Mouse (Mus musculus) heart, postnatal 4 days (tissue): ENCODE measurements around the gene Palm3. TPM values are rescaled to one million over a fixed set of nuclear protein-coding genes. Genes with fewer than 3 reads are reported as not detected.
"Not testable (repeated sequence)": the region's sequence is repeated elsewhere in the genome, so short reads cannot be mapped to it uniquely, and the experiment has no call there.

Source experiments
- DNase-seq: peaks from one replicate; pipeline ENCODE4 v3.0.0; 2021
- total RNA-seq, 2 experiments: library from RNA; stranded (reverse); gene quantifications; 2 replicates each; pipeline ENCODE4 v1.2.3; 2021

The Palm3 gene
- under 1 TPM; 0.31 to 0.38 TPM for total RNA-seq

DNA sequence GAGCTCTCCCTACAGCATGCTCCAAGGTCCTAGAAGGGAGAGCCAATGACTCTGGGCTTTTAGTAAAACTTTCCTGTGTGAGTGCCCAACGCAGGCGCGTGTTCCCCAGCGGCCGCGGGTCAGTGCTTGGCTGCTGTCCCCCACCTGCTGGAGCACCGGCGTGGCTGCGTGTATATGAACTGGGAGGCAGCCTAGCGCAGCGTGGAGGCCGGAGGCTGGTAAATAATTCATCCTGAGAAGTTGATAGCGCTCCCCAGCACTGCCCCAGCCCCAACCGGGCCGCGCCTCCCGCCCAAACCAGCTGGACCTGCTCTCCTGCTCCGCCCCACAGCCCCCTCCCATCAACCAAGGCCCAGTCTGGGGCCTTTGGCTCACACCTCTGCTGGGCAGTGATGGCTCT is at the start of gene Palm3:
Gene Palm3 (plus strand): TSS at position 376 of the 400 bp plus-strand sequence.
- no peak for DNase-seq

GRCm38 (mm10) chr8:83971661-83972060 is 49.6 kb upstream of the Palm3 start:
- no peak for DNase-seq

GRCm38 (mm10) chr8:83972150-83973120 is 48.8 kb upstream of the Palm3 start, which contains the start of gene Prkaca:
Prkaca (plus strand) TSS chr8:83972993.
- peak; percentile 98 for DNase-seq

GRCm38 (mm10) chr8:83973161-83974031 is 47.9 kb upstream of the Palm3 start:
- DNase-seq = peak; percentile 44

DNA sequence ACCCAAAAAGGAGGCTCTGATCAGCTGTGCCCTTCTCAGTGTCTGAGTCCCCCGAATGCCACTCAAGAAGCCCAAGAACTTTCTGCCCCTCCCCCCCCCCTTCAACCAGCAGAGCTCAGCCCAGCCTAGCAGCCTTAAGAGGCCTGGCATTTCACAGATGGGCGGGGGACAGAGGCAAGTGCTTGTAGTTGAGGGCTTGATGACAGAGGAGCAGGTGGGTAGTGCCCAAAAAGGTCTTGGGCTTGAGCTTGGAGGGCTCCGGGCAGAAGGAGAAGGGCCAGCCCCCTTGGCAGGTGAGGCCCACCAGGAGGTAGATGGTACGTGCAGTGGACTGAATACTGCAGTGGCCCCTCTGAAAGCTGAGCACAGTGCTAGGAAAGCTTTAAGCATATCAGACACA is 46.8 kb upstream of the Palm3 start:
- no peak for DNase-seq

DNA sequence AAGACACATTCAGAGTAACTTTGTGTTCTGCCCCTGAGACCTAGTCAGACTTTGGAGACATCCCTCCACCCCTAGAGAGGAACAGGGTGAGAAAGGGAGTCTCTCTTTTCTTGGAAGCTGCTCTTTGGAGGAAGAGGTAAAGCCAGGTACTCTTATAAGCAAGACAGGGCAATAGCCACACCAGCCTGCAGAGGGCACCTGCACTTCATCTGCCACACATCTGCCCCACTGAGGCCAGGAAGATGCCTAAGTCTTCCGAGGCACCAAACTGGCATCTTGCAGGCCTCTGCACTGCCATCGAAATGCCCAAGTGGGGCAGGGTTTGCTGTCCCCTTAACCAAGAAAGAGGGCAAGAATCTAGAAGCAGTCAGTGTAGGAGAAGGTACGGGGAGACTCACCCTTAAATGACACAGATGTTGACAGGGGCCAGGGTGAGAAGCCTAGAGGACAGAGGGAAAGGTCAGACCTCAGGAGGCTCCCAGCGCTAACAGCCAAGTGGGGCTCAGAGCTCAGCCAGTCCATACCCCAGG is 45.1 kb upstream of the Palm3 start:
- DNase-seq = no peak

- peak; percentile 39 for DNase-seq
Observed at GRCm38 (mm10) chr8:83976779-83977350, 44.4 kb upstream of the Palm3 start.

GRCm38 (mm10) chr8:83977646-83978045 is 43.6 kb upstream of the Palm3 start:
- no peak for DNase-seq

DNA sequence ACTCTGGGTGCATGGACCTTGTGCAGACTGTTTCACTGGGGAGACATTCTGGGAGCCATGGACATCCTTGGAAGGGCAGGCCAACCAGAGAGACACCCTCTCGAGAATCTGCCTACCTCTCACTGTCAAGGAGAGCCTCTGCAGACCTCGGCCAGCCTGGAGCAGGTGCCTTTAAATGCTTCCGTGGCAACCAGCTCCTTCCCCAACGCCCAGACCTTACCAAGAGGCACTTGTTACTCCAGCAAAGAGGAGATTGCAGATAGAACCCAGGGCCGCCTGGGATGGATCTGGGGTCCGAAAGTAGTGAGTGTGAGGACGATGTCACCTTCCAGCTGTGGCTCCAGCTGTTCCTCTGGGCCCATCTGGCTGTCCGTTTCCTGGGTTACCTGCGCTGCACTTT is 43.1 kb upstream of the Palm3 start:
- no peak for DNase-seq

DNA sequence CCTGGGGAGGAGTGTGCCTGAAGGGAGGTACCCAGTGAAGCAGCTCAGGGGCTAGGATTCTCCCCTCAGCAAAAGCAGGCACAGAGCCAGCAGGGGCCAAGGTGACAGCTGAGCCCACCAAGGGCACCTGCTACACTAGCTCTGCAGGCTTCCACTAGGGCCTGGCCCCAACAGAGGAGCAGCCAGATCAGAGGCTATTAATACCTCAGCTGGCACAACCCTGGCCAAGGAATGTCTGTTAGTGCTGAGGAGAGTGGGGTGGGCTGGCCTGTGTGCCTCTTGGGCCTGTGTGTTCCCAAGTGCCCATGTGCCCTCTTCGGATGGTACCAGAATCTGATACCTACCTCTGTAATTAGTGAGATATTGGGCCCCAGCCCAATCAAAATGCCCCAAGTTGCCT is 41.0 kb upstream of the Palm3 start:
- DNase-seq = peak; percentile 84

- DNase-seq = peak; percentile 88
Observed at GRCm38 (mm10) chr8:83980845-83981244, 40.4 kb upstream of the Palm3 start.

- DNase-seq = no peak
Observed at GRCm38 (mm10) chr8:83981533-83981932, 39.7 kb upstream of the Palm3 start.

DNA sequence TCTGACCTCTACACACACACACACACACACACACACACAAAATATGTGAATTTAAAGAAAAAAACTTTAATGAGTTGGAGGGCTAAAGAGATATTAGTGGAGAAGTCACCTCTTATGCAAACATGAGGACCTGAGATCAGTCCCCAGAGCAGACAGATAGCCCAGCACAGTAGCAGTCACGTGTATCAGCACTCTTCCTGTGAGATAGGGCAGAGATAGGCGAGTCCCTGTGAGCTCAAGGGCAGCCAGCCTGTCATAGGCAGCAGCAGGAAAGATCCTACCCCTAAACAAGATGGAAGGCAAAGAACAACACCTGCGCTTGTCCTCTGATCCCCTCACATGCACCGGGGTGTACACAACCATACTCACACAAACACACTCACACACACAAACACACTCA is 38.8 kb upstream of the Palm3 start:
- no peak for DNase-seq

GRCm38 (mm10) chr8:83983222-83983621 is 38.0 kb upstream of the Palm3 start:
- not testable (repeated sequence) for DNase-seq

GRCm38 (mm10) chr8:83989243-83989642 is 32.0 kb upstream of the Palm3 start:
- DNase-seq = no peak

DNA sequence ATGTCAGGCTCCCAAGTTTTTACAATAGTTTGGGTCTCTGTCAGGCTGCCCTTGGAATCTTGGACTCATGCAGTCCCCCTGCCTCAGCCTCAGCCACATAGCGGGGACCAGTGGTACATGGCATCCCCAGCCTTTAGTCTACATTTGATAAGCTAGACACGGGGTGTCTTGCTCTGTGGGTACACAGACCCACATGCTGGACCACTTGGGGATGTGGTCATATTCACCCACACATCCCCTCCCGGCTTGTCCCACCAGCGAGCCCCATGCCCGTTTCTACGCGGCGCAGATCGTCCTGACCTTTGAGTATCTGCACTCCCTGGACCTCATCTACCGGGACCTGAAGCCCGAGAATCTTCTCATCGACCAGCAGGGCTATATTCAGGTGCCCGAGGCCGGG is 31.1 kb upstream of the Palm3 start:
- DNase-seq = no peak

DNA sequence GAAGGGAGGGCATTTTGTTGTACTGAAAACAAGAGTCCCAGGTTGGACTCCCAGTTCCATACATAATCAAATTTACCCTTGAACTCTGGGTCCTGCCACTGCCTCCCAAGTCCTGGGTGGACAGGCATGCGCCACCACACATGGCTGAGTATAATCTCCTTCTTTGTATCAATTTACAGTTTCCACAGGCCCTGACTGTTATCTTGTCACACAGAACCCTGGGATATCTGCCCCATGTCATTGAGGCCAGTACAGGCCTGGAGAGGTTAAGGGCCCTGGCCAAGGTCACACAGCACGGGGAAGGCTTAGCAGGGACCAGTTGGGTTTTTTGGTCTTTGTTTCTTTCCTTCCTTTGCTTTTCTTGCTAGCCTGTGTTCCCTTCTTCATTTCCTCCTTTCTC is 28.8 kb upstream of the Palm3 start:
- DNase-seq = no peak

DNA sequence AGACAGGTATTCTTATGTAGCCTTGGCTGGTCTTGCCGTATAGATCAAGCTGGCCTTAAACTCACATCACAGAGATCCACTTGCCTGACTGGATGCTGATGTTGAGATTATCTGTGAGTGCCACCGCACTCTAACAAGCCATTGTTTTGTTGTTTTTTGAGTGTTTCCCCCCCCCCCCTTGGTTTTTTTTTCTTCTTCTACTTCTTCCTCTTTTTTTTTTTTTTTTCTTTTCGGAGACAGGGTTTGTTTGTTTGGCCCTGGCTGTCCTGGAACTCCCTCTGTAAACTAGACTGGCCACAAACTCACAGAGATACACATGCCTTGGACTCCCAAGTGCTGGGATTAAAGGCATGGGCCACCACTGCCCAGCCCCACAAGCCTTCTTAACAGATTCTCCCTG is 27.2 kb upstream of the Palm3 start:
- DNase-seq = no peak

GRCm38 (mm10) chr8:83995973-83996372 is 25.3 kb upstream of the Palm3 start:
- no peak for DNase-seq

DNA sequence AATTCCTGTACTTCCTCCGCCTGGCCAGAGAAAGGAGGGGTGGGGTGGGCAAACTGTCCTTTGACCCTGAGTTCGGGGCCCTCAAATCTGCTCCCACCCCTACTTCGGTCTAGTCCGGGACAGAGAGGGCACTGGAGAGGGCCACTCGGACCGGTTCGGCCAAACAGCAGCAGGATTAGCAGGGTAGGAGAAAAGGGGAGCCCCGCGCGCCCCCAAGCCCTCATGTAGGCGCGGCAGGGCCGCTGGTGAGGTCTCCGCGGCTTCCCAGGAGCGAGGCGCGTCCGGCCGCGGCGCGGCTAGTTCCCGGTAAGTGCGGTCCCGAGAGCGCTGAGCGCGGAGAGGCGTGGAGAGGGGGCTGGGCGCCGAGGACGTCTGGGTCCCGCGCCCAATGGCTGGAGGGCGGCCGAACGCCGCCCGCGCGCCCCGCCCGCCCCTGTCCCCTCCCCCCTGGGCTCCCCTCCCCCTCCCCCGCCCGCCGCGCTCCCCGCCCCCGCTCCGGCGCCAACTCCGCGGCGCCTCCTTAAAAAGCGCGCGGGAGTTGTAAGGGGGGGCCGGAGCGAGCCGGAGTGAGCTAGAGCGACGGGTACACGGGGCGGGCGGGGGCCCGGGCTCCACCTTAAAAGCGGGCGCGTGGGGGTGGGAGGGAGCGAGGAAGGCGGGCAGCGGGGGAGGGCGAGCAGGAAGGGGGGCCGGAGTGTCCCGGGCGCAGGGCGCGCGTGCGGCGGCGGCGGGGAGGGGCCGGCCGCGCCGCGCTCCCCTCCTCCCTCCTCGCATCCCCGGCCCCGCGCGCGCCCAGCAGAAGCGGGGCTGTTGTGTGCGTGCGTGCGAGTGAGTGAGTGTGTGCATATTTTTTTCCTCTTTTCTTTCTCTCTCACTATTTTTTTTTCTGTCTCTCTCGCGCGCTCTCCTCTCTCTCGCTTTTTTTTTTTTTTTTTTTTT is 24.4 kb upstream of the Palm3 start:
- peak; percentile 91 for DNase-seq

- DNase-seq = peak; percentile 65
Observed at GRCm38 (mm10) chr8:83997511-83998141, 23.6 kb upstream of the Palm3 start, which contains the start of gene Samd1. Samd1 (plus strand) TSS chr8:83997672.
